In genomic region chr15:96763611-96764010, GRCm38 (mm10) we compare ENCODE assay signal across 25 mouse cellular contexts.
"Had no signal": no experiment of that assay in that cellular context is flagged by ENCODE, and none has a peak within 500 bp of the region (broad histone marks: within the 10 kb centered on the region; RNA-seq: fewer than 3 reads in every experiment).

No protein-coding gene starts in this region.

- H3K27me3 ChIP-seq: embryonic facial prominence, embryonic 12.5 days; embryonic facial prominence, embryonic 13.5 days; embryonic facial prominence, embryonic 15.5 days; forebrain, embryonic 12.5 days; forebrain, embryonic 13.5 days; forebrain, embryonic 15.5 days had no signal

- H3K4me3 ChIP-seq: embryonic facial prominence, embryonic 10.5 days; embryonic facial prominence, embryonic 12.5 days; embryonic facial prominence, embryonic 13.5 days; embryonic facial prominence, embryonic 15.5 days; erythroblast, embryonic 14.5 days; forebrain, embryonic 10.5 days; forebrain, embryonic 12.5 days; forebrain, embryonic 13.5 days; forebrain, embryonic 15.5 days; gastrocnemius, adult 2 months; heart, adult 2 months; heart, embryonic 10.5 days had no signal

- H3K9me3 ChIP-seq: embryonic facial prominence, embryonic 10.5 days; embryonic facial prominence, embryonic 12.5 days; embryonic facial prominence, embryonic 13.5 days; embryonic facial prominence, embryonic 15.5 days; forebrain, embryonic 10.5 days; forebrain, embryonic 12.5 days; forebrain, embryonic 13.5 days; forebrain, embryonic 15.5 days; heart, embryonic 10.5 days had no signal

- DNase-seq: cerebellum, adult 9-11 months; cerebellum, postnatal 10 days; cerebellum, postnatal 14 days; cerebellum, postnatal 25 days; cerebellum, postnatal 36 days; embryo, embryonic 11 days; forebrain, postnatal 0 days; gastrocnemius, adult 2 months; gastrocnemius, postnatal 10 days; gastrocnemius, postnatal 14 days; gastrocnemius, postnatal 25 days; gastrocnemius, postnatal 36 days; heart, adult 11 months; heart, adult 18-20 months; heart, adult 2 months had no signal

- H3K4me1 ChIP-seq: embryonic facial prominence, embryonic 12.5 days; forebrain, embryonic 13.5 days; forebrain, embryonic 15.5 days had no signal

- H3K36me3 ChIP-seq: embryonic facial prominence, embryonic 10.5 days; embryonic facial prominence, embryonic 12.5 days; embryonic facial prominence, embryonic 13.5 days; embryonic facial prominence, embryonic 15.5 days; forebrain, embryonic 10.5 days; forebrain, embryonic 12.5 days; forebrain, embryonic 15.5 days; heart, embryonic 10.5 days had no signal

- H3K9ac ChIP-seq: embryonic facial prominence, embryonic 12.5 days; embryonic facial prominence, embryonic 13.5 days; embryonic facial prominence, embryonic 15.5 days; forebrain, embryonic 12.5 days; forebrain, embryonic 13.5 days; forebrain, embryonic 15.5 days; forebrain, postnatal 0 days had no signal

- H3K27ac ChIP-seq: embryonic facial prominence, embryonic 10.5 days; embryonic facial prominence, embryonic 12.5 days; embryonic facial prominence, embryonic 13.5 days; embryonic facial prominence, embryonic 15.5 days; forebrain, embryonic 10.5 days; forebrain, embryonic 12.5 days; forebrain, embryonic 13.5 days; forebrain, embryonic 15.5 days; gastrocnemius, adult 2 months; heart, adult 2 months; heart, embryonic 10.5 days had no signal
